15 mouse cellular contexts compared by ENCODE assay signal in the genomic region with DNA sequence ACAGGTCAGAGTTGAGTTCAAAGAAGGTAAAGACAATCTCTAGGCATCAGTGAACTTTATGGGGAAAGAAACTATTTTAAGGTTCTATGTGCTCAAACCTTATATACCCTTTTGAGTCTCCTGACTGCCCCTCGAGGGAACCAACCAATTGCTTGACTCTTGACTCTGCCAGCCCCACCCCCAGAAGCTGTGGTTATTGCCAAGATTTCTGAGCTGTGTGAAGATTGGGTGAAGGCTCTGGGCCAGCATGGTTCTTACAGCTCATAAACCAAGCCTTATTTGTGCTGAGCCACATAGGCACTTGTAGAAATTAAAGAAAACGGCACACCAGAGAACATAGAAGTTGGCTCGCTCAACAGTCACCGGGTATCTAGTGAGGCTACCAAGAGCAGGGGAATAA. TPM values are rescaled to one million over a fixed set of nuclear protein-coding genes. Genes with fewer than 3 reads are reported as not detected.
A peak's percentile ranks its signal among the peaks of the same experiment; 100 is the strongest.
DNase-seq lines count a peak whose midpoint lies in the region.
"Had no signal": no experiment of that assay in that cellular context is flagged by ENCODE, and none has a peak within 500 bp of the region (broad histone marks: within the 10 kb centered on the region; RNA-seq: fewer than 3 reads in every experiment).

No protein-coding gene starts in this region.

- DNase-seq in adrenal gland, postnatal 10 days: peak; percentile 10
- no peak for DNase-seq in adrenal gland, postnatal 36 days
- peak; percentile 69 for DNase-seq in heart, adult 11 months
- DNase-seq in heart, postnatal 10 days: no peak
- DNase-seq in lung, postnatal 10 days: peak; percentile 35
- no peak for DNase-seq in lung, postnatal 36 days
- peak; percentile 38 for DNase-seq in thymus, postnatal 4 days
- DNase-seq in thymus, adult 18-20 months: no peak
- DNase-seq: adrenal gland, adult 8-10 months; adrenal gland, postnatal 25 days; cerebellum, adult 11-12 months; cerebellum, adult 2 months; cerebellum, adult 9-10 months; cerebellum, postnatal 14 days; forebrain, postnatal 0 days had no signal

- intact Hi-C loops in heart, postnatal 10 days (cut with DNase I): no loop called here

RNA-seq across cellular contexts. Expression of a gene that starts 48.5 kb away (rescaled TPM):
- 1 to 10 TPM; 4.7 to 5.4 TPM for total RNA-seq in adrenal gland, postnatal 10 days (2021)
- under 1 TPM; 0.53 to 0.63 TPM for total RNA-seq in adrenal gland, postnatal 36 days (2021)
- total RNA-seq in heart, postnatal 10 days (2021): 1 to 10 TPM; 1.3 to 1.4 TPM
- total RNA-seq: forebrain, postnatal 0 days had no signal

Comparison
In these comparisons a context has a peak if more than half of its experiments do, and no peak if none do; other contexts are left out.
1. DNase-seq: peak in adrenal gland, postnatal 10 days (single experiment), heart, adult 11 months (single experiment), lung, postnatal 10 days (single experiment) and thymus, postnatal 4 days (single experiment); none in adrenal gland, postnatal 36 days (0 of 2), heart, postnatal 10 days (0 of 2), lung, postnatal 36 days (single experiment) and thymus, adult 18-20 months (0 of 2).